Mouse (Mus musculus): ENCODE measurements around the gene Pikfyve.

GRCm38 (mm10) chr1:65162210-65162609 lies 24.3 kb upstream of the Pikfyve start:
- TF ChIP-seq CTCF (IDR thresholded peaks at IDR 0.05) (no peak), POLR2A (IDR thresholded peaks at IDR 0.05; ENCODE audit: insufficient read depth, low read depth, low read length) (no peak)
